ENCODE assay signal across 30 mouse cellular contexts in the genomic region with DNA sequence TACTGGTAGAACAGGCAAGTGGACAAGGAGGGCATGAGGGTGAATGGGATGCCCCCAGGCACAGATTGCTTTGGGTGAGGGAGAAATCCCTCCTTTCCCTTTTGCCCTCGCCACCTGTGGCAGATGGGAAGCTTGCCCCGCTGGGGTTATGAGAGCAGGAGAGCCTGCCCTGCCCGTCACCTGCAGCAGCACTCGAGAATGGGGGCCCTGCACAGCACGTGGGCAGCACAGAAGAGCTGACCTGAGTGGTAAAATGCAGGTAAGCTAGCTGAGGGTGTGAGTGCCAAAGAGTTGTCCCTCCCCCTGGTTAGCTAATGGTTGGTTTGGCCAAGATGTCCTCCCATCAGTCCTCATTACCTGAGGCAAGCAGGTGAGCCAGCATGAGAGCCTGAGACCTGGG. TPM values are rescaled to one million over a fixed set of nuclear protein-coding genes. Genes with fewer than 3 reads are reported as not detected.
A peak's percentile ranks its signal among the peaks of the same experiment; 100 is the strongest.
DNase-seq lines count a peak whose midpoint lies in the region; ATAC-seq lines count a peak whose summit lies in the region.
"Had no signal": no experiment of that assay in that cellular context is flagged by ENCODE, and none has a peak within 500 bp of the region (broad histone marks: within the 10 kb centered on the region; RNA-seq: fewer than 3 reads in every experiment).

No protein-coding gene starts in this region.

- no peak overlapping the region for H3K4me3 ChIP-seq in forebrain, embryonic 10.5 days
- H3K4me3 ChIP-seq in forebrain, embryonic 16.5 days (replicated peaks; ENCODE audit: low read length) = no peak overlapping the region
- H3K4me3 ChIP-seq in heart, embryonic 10.5 days = no peak overlapping the region
- no peak overlapping the region for H3K4me3 ChIP-seq in limb, embryonic 10.5 days
- H3K4me3 ChIP-seq: embryonic facial prominence, embryonic 13.5 days; embryonic facial prominence, embryonic 15.5 days; erythroblast, embryonic 14.5 days; forebrain, embryonic 13.5 days; forebrain, embryonic 15.5 days had no signal

- H3K4me2 ChIP-seq in forebrain, embryonic 16.5 days (ENCODE audit: low read length) = no peak overlapping the region
- H3K4me2 ChIP-seq: embryonic facial prominence, embryonic 13.5 days; embryonic facial prominence, embryonic 15.5 days; forebrain, embryonic 13.5 days; forebrain, embryonic 15.5 days had no signal

- H3K4me1 ChIP-seq in forebrain, embryonic 10.5 days = no peaks in the 10 kb centered on the region
- no peaks in the 10 kb centered on the region for H3K4me1 ChIP-seq in forebrain, embryonic 16.5 days (replicated peaks; ENCODE audit: control insufficient read depth, insufficient read depth, low read length)
- H3K4me1 ChIP-seq in heart, embryonic 10.5 days = no peaks in the 10 kb centered on the region
- no peaks in the 10 kb centered on the region for H3K4me1 ChIP-seq in limb, embryonic 10.5 days
- H3K4me1 ChIP-seq: embryonic facial prominence, embryonic 13.5 days; embryonic facial prominence, embryonic 15.5 days; forebrain, embryonic 13.5 days; forebrain, embryonic 15.5 days had no signal

- no peaks in the 10 kb centered on the region for H3K27me3 ChIP-seq in forebrain, embryonic 10.5 days (ENCODE audit: poor library complexity, severe bottlenecking)
- no peaks in the 10 kb centered on the region for H3K27me3 ChIP-seq in forebrain, embryonic 16.5 days (replicated peaks; ENCODE audit: control insufficient read depth, insufficient read depth, low read length)
- no peaks in the 10 kb centered on the region for H3K27me3 ChIP-seq in heart, embryonic 10.5 days (ENCODE audit: insufficient read depth, poor library complexity, severe bottlenecking)
- no peaks in the 10 kb centered on the region for H3K27me3 ChIP-seq in limb, embryonic 10.5 days (ENCODE audit: low read depth, poor library complexity, severe bottlenecking)
- H3K27me3 ChIP-seq: embryonic facial prominence, embryonic 13.5 days; embryonic facial prominence, embryonic 15.5 days; forebrain, embryonic 13.5 days; forebrain, embryonic 15.5 days had no signal

- H3K36me3 ChIP-seq in forebrain, embryonic 10.5 days (replicated peaks) = no peaks in the 10 kb centered on the region
- no peaks in the 10 kb centered on the region for H3K36me3 ChIP-seq in forebrain, embryonic 16.5 days (ENCODE audit: control insufficient read depth, insufficient read depth)
- no peaks in the 10 kb centered on the region for H3K36me3 ChIP-seq in heart, embryonic 10.5 days
- H3K36me3 ChIP-seq in limb, embryonic 10.5 days = no peaks in the 10 kb centered on the region
- H3K36me3 ChIP-seq: embryonic facial prominence, embryonic 13.5 days; embryonic facial prominence, embryonic 15.5 days; forebrain, embryonic 15.5 days; G1E had no signal

- H3K9me3 ChIP-seq in forebrain, embryonic 10.5 days = no peaks in the 10 kb centered on the region
- no peaks in the 10 kb centered on the region for H3K9me3 ChIP-seq in forebrain, embryonic 16.5 days (ENCODE audit: control insufficient read depth, low read length)
- no peaks in the 10 kb centered on the region for H3K9me3 ChIP-seq in heart, embryonic 10.5 days
- H3K9me3 ChIP-seq in limb, embryonic 10.5 days (replicated peaks) = no peaks in the 10 kb centered on the region
- H3K9me3 ChIP-seq: embryonic facial prominence, embryonic 13.5 days; embryonic facial prominence, embryonic 15.5 days; forebrain, embryonic 13.5 days; forebrain, embryonic 15.5 days; G1E had no signal

- H3K27ac ChIP-seq in forebrain, embryonic 10.5 days = no peak overlapping the region
- H3K27ac ChIP-seq in forebrain, embryonic 16.5 days (ENCODE audit: low read length) = no peak overlapping the region
- no peak overlapping the region for H3K27ac ChIP-seq in heart, embryonic 10.5 days
- no peak overlapping the region for H3K27ac ChIP-seq in limb, embryonic 10.5 days
- H3K27ac ChIP-seq: embryonic facial prominence, embryonic 13.5 days; embryonic facial prominence, embryonic 15.5 days; forebrain, embryonic 13.5 days; forebrain, embryonic 15.5 days had no signal

- ATAC-seq in forebrain, embryonic 16.5 days = no peak
- ATAC-seq in cerebellum, adult (ENCODE audit: insufficient number of reproducible peaks, low FRiP score, low TSS enrichment) = no peak
- ATAC-seq: activated CD4-positive, CD25-positive, alpha-beta regulatory T cell, adult 4 months; CD4-positive, CD25-positive, alpha-beta regulatory T cell, adult 4 months; forebrain, embryonic 13.5 days; forebrain, embryonic 15.5 days; Patski had no signal

- no peak overlapping the region for H3K9ac ChIP-seq in forebrain, embryonic 16.5 days (replicated peaks; ENCODE audit: low read depth, low read length)
- H3K9ac ChIP-seq: embryonic facial prominence, embryonic 13.5 days; embryonic facial prominence, embryonic 15.5 days; forebrain, embryonic 13.5 days; forebrain, embryonic 15.5 days had no signal

- intact Hi-C loops in heart, postnatal 36 days (cut with DNase I) = no loop called here

- DNase-seq in forebrain, embryonic 10.5 days (ENCODE audit: extremely low spot score, low spot score) = peak; percentile 2
- DNase-seq in heart, embryonic 10.5 days (ENCODE audit: low spot score) = peak; percentile 64
- DNase-seq in heart, postnatal 36 days = no peak
- DNase-seq in limb, embryonic 10.5 days (ENCODE audit: low spot score) = peak; percentile 19
- DNase-seq: adrenal gland, adult 8-10 months; B cell, adult 2 months; cerebellum, adult 11 months; cerebellum, adult 18-20 months; cerebellum, adult 8-10 months; cerebellum, adult 9-11 months; cerebellum, postnatal 36 days; embryo, embryonic 11 days had no signal

- 86% methylated on average over 5 of the region's 5 CpGs for WGBS in forebrain, embryonic 10.5 days
- WGBS in forebrain, embryonic 16.5 days = 80% methylated on average over 5 of the region's 5 CpGs
- 82% methylated on average over 5 of the region's 5 CpGs for WGBS in heart, embryonic 10.5 days
- 81% methylated on average over 5 of the region's 5 CpGs for WGBS in limb, embryonic 10.5 days

RNA-seq across cellular contexts. Expression of a gene that starts 12.1 kb away (rescaled TPM):
- polyA plus RNA-seq in forebrain, embryonic 10.5 days (2016; fragmentation: Nextera tagmentation; extraction: Ambion mirVana) = not detected in 2 replicates
- polyA plus RNA-seq in forebrain, embryonic 16.5 days (2015; fragmentation: Nextera tagmentation; extraction: Ambion mirVana) = not detected in 2 replicates
- polyA plus RNA-seq in heart, embryonic 10.5 days (2016; fragmentation: Nextera tagmentation; extraction: Ambion mirVana) = not detected in 2 replicates
- not detected for total RNA-seq in heart, postnatal 36 days (2021)
- polyA plus RNA-seq in limb, embryonic 10.5 days (2016; fragmentation: Nextera tagmentation; extraction: Ambion mirVana) = not detected in 2 replicates
- total RNA-seq: adrenal gland, adult 18-20 months; adrenal gland, adult 8-10 months; adrenal gland, postnatal 14 days; adrenal gland, postnatal 36 days; CH12.LX; common myeloid progenitor, adult 5-6 weeks; G1E had no signal
- polyA plus RNA-seq: activated CD4-positive, CD25-positive, alpha-beta regulatory T cell, adult 4 months; CD4-positive, CD25-positive, alpha-beta regulatory T cell, adult 4 months; embryonic facial prominence, embryonic 11.5 days; embryonic facial prominence, embryonic 13.5 days; embryonic facial prominence, embryonic 15.5 days; erythroblast, embryonic 14.5 days; forebrain, embryonic 11.5 days; forebrain, embryonic 13.5 days; forebrain, embryonic 15.5 days; G1E had no signal

RNA-seq across cellular contexts. Expression of a gene that starts 24.7 kb away (rescaled TPM):
- not detected in 2 replicates for polyA plus RNA-seq in forebrain, embryonic 10.5 days (2016; fragmentation: Nextera tagmentation; extraction: Ambion mirVana)
- not detected in 2 replicates for polyA plus RNA-seq in forebrain, embryonic 16.5 days (2015; fragmentation: Nextera tagmentation; extraction: Ambion mirVana)
- 0.29 TPM in 1 of 2 replicates, not detected in the other for polyA plus RNA-seq in heart, embryonic 10.5 days (2016; fragmentation: Nextera tagmentation; extraction: Ambion mirVana)
- total RNA-seq in heart, postnatal 36 days (2021) = not detected
- not detected in 2 replicates for polyA plus RNA-seq in limb, embryonic 10.5 days (2016; fragmentation: Nextera tagmentation; extraction: Ambion mirVana)
- total RNA-seq: adrenal gland, adult 18-20 months; adrenal gland, adult 8-10 months; adrenal gland, postnatal 14 days; adrenal gland, postnatal 36 days; CH12.LX; common myeloid progenitor, adult 5-6 weeks had no signal
- polyA plus RNA-seq: embryonic facial prominence, embryonic 11.5 days; embryonic facial prominence, embryonic 13.5 days; embryonic facial prominence, embryonic 15.5 days; erythroblast, embryonic 14.5 days; forebrain, embryonic 11.5 days; forebrain, embryonic 13.5 days; forebrain, embryonic 15.5 days; G1E had no signal

RNA-seq across cellular contexts. Expression of a gene that starts 27.1 kb away (rescaled TPM):
- polyA plus RNA-seq in forebrain, embryonic 10.5 days (2016; fragmentation: Nextera tagmentation; extraction: Ambion mirVana) = not detected in 2 replicates
- not detected in 2 replicates for polyA plus RNA-seq in forebrain, embryonic 16.5 days (2015; fragmentation: Nextera tagmentation; extraction: Ambion mirVana)
- polyA plus RNA-seq in heart, embryonic 10.5 days (2016; fragmentation: Nextera tagmentation; extraction: Ambion mirVana) = 0.57 TPM in 1 of 2 replicates, not detected in the other
- not detected for total RNA-seq in heart, postnatal 36 days (2021)
- polyA plus RNA-seq in limb, embryonic 10.5 days (2016; fragmentation: Nextera tagmentation; extraction: Ambion mirVana) = not detected in 2 replicates
- total RNA-seq: adrenal gland, adult 18-20 months; adrenal gland, adult 8-10 months; adrenal gland, postnatal 14 days; adrenal gland, postnatal 36 days; CH12.LX; common myeloid progenitor, adult 5-6 weeks; G1E had no signal
- polyA plus RNA-seq: activated CD4-positive, CD25-positive, alpha-beta regulatory T cell, adult 4 months; CD4-positive, CD25-positive, alpha-beta regulatory T cell, adult 4 months; embryonic facial prominence, embryonic 11.5 days; embryonic facial prominence, embryonic 13.5 days; embryonic facial prominence, embryonic 15.5 days; erythroblast, embryonic 14.5 days; forebrain, embryonic 11.5 days; forebrain, embryonic 13.5 days; forebrain, embryonic 15.5 days; G1E had no signal

RNA-seq across cellular contexts. Expression of a gene that starts 47.9 kb away (rescaled TPM):
- polyA plus RNA-seq in forebrain, embryonic 10.5 days (2016; fragmentation: Nextera tagmentation; extraction: Ambion mirVana) = 0.36 TPM in 1 of 2 replicates, not detected in the other
- polyA plus RNA-seq in forebrain, embryonic 16.5 days (2015; fragmentation: Nextera tagmentation; extraction: Ambion mirVana) = not detected in 2 replicates
- polyA plus RNA-seq in heart, embryonic 10.5 days (2016; fragmentation: Nextera tagmentation; extraction: Ambion mirVana) = 0.15 and 0.16 TPM in 2 replicates
- total RNA-seq in heart, postnatal 36 days (2021) = not detected
- 0.23 and 0.28 TPM in 2 replicates for polyA plus RNA-seq in limb, embryonic 10.5 days (2016; fragmentation: Nextera tagmentation; extraction: Ambion mirVana)
- total RNA-seq: adrenal gland, adult 18-20 months; adrenal gland, adult 8-10 months; adrenal gland, postnatal 14 days; adrenal gland, postnatal 36 days; CH12.LX; common myeloid progenitor, adult 5-6 weeks; G1E had no signal
- polyA plus RNA-seq: embryonic facial prominence, embryonic 11.5 days; erythroblast, embryonic 14.5 days; forebrain, embryonic 11.5 days; forebrain, embryonic 13.5 days; forebrain, embryonic 15.5 days; G1E; Patski had no signal

RNA-seq across cellular contexts. Expression of a gene that starts 54.1 kb away (rescaled TPM):
- not detected in 2 replicates for polyA plus RNA-seq in forebrain, embryonic 10.5 days (2016; fragmentation: Nextera tagmentation; extraction: Ambion mirVana)
- not detected in 2 replicates for polyA plus RNA-seq in forebrain, embryonic 16.5 days (2015; fragmentation: Nextera tagmentation; extraction: Ambion mirVana)
- 0.48 TPM in 1 of 2 replicates, not detected in the other for polyA plus RNA-seq in heart, embryonic 10.5 days (2016; fragmentation: Nextera tagmentation; extraction: Ambion mirVana)
- not detected for total RNA-seq in heart, postnatal 36 days (2021)
- not detected in 2 replicates for polyA plus RNA-seq in limb, embryonic 10.5 days (2016; fragmentation: Nextera tagmentation; extraction: Ambion mirVana)
- total RNA-seq: adrenal gland, adult 18-20 months; adrenal gland, adult 8-10 months; adrenal gland, postnatal 14 days; adrenal gland, postnatal 36 days; CH12.LX; common myeloid progenitor, adult 5-6 weeks; G1E had no signal
- polyA plus RNA-seq: activated CD4-positive, CD25-positive, alpha-beta regulatory T cell, adult 4 months; CD4-positive, CD25-positive, alpha-beta regulatory T cell, adult 4 months; embryonic facial prominence, embryonic 11.5 days; embryonic facial prominence, embryonic 13.5 days; embryonic facial prominence, embryonic 15.5 days; erythroblast, embryonic 14.5 days; forebrain, embryonic 11.5 days; forebrain, embryonic 13.5 days; forebrain, embryonic 15.5 days; G1E had no signal

Comparison
In these comparisons a context has a peak if more than half of its experiments do, and no peak if none do; other contexts are left out.
1. DNase-seq: peak in forebrain, embryonic 10.5 days (single experiment), heart, embryonic 10.5 days (single experiment) and limb, embryonic 10.5 days (single experiment); none in heart, postnatal 36 days (0 of 2).